Mouse (Mus musculus) bone marrow, adult 2 months (tissue): ENCODE measurements around the gene Rbm8a. TPM values are rescaled to one million over a fixed set of nuclear protein-coding genes. Genes with fewer than 3 reads are reported as not detected.

Experiments used
- H3K27ac ChIP-seq: fragments of 200-500 bp; 2 replicates; pipeline ENCODE4 v1.5.1; 2012; ENCODE audit warnings: low read depth, mild to moderate bottlenecking, control low read depth, inconsistent platforms, low read length; ENCODE audit not compliant: control insufficient read depth, poor library complexity, insufficient read depth
- H3K4me1 ChIP-seq: fragments of 200-500 bp; 2 replicates; pipeline ENCODE4 v1.6.1; 2011; ENCODE audit warnings: low read length; ENCODE audit not compliant: control insufficient read depth, insufficient read depth
- H3K4me3 ChIP-seq: fragments of 200-500 bp; replicated peaks from 2 replicates; pipeline ENCODE3; 2011; ENCODE audit warnings: mild to moderate bottlenecking, low read depth, low read length, control low read depth; ENCODE audit not compliant: control insufficient read depth
- CTCF ChIP-seq: fragments of 200-500 bp; IDR thresholded peaks from 2 replicates; pipeline ENCODE4 v1.5.1; 2011; ENCODE audit warnings: low read length, control low read depth; ENCODE audit not compliant: control insufficient read depth, insufficient read depth
- POLR2A ChIP-seq: fragments of 200-500 bp; IDR thresholded peaks from 2 replicates; pipeline ENCODE4 v1.6.1; 2011; ENCODE audit warnings: low read depth, mild to moderate bottlenecking, control low read depth, low read length, borderline replicate concordance; ENCODE audit not compliant: control insufficient read depth
- WGBS: fragments of 180-500 bp; shearing (Covaris S2); methylation state at CpG from one replicate; pipeline ENCODE4 v1.1.7; 2018; 5-methylcytosine and 5-hydroxymethylcytosine counted together
- polyA plus RNA-seq: library from polyadenylated mRNA; stranded (reverse); fragments of >200 nt; gene quantifications from 2 replicates; pipeline ENCODE4 v1.2.4, GENCODE M21; 2011; ENCODE audit warnings: low replicate concordance; ENCODE audit not compliant: missing spikeins, insufficient read depth, insufficient read length

Rbm8a gene
- polyA plus RNA-seq, 1 experiment: 168 TPM

GRCm38 (mm10) chr3:96623201-96623600, 6.5 kb upstream of the Rbm8a start:
- TF ChIP-seq CTCF: no peak
- no peak for TF ChIP-seq POLR2A
- Histone ChIP-seq H3K4me3 (no peak overlapping the region), H3K4me1 (no peaks in the 10 kb centered on the region), H3K27ac (no peak overlapping the region)
- 89% methylated on average over 4 of the region's 4 CpGs for WGBS

DNA sequence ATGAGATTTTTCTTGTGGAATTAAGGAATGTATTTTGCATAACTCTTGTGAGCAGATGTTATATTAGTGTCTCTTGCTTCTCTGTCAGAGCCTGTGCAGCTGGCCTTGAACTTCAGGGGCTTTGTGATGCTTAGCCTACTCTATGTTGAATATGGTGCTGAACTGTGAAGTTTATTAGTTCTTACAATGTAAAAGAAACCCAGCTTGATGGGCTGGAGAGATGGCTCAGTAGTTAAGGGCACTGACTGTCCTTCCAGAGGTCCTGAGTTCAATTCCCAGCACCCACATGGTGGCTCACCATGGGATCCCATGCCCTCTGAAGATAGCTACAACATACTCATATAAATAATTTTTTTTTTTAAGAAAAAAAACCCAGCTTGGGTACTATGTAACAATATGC, 2.3 kb downstream of the Rbm8a start:
- Histone ChIP-seq H3K27ac (no peak overlapping the region), H3K4me1 (peaks cover 1% of the 10 kb centered on the region; the same call in 1 of the 2 replicates), H3K4me3 (no peak overlapping the region)
- TF ChIP-seq CTCF (no peak), POLR2A (no peak)

DNA sequence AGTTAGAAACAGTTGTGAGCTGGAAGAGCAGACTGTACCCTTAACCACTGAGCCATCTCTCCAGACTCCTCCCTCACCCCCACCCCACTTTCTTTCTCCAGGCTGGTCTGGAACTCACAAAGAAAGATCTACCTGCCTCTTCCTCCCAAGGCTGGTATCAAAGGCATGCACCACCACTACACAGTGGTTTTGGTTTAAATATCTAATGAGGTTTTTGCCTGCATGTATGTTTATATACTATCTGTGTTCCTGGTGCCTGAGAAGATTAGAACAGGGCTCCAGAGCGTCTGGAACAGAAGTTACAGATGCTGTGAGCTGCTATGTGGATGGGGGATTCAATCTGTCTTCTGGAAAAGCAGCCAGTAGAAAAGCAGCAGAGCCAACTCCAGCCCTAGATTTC, 4.3 kb downstream of the Rbm8a start:
- no peak for TF ChIP-seq CTCF
- TF ChIP-seq POLR2A: no peak
- H3K4me1 ChIP-seq: peaks cover 1% of the 10 kb centered on the region; the same call in 1 of the 2 replicates
- 83% methylated on average over 1 of the region's 1 CpGs for WGBS
- H3K4me3 ChIP-seq: no peak overlapping the region
- H3K27ac ChIP-seq: no peak overlapping the region

DNA sequence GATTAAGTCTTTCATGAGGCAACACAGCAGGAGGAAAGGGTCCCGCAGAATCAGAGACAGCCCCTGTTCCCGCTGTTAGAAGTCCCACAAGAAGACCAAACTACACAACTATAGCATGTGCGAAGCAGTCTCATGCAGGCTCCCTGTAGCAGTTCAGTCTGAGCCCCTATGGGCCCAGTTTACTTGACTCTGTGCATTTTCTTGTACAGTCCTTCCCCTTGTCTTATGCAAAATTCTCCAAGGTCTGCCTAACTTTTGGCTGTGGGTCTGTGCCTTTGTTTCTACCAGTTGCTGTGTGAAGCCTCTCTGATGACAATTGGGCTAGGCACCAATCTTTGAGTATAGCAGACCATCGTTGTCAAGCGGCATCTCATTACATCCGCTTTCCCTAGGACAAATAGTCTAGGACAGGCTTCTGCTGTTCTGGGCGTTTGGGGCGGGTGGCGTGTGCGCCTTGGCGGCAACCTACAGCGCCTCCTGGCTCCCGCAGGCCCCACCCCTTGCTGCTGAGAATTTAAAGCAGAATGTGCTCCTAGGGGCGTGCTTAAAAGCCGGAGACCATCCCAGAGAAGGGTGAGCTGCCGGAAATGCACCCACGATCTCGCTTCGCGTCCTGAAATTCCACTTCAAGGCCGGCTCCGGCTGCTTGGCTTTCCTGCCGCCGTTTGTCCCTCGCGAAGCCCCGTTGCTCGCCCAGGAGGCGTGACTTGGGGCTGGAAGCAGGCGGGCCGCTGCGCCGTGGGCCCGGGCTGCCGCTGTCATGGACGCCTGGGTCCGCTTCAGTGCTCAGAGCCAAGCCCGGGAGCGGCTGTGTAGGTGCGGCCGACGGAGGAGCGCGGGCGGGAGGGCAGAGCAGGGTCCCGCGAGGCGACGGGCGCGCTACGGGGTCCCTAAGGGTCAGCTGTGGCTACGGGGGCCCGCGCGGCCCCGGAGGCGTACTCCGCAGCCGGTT, 5.5 kb downstream of the Rbm8a start, which contains the start of the genes Pex11b and Gm42957:
TSS of gene Pex11b (plus strand) at position 449 of the 952 bp plus-strand sequence.
TSS of gene Gm42957 (plus strand) at position 547 of the 952 bp plus-strand sequence.
- Histone ChIP-seq H3K4me3 (peak within 1 kb of the TSS; percentile 92), H3K4me1 (peaks cover 1% of the 10 kb centered on the region; the same call in 1 of the 2 replicates), H3K27ac (peak within 1 kb of the TSS; percentile 87)
- WGBS: 4% methylated on average over 60 of the region's 60 CpGs
- TF ChIP-seq POLR2A (peak; percentile 65; the same call in 1 of the 2 replicates), CTCF (peak; percentile 32; the same call in 1 of the 2 replicates)

- peak overlapping the region; percentile 87 for H3K27ac ChIP-seq
- 5% methylated on average over 15 of the region's 15 CpGs for WGBS
- H3K4me1 ChIP-seq: peaks cover 1% of the 10 kb centered on the region; the same call in 1 of the 2 replicates
- peak overlapping the region; percentile 92 for H3K4me3 ChIP-seq
- TF ChIP-seq POLR2A (no peak), CTCF (no peak)
Observed at GRCm38 (mm10) chr3:96635906-96636305, 6.2 kb downstream of the Rbm8a start.

- TF ChIP-seq POLR2A (no peak), CTCF (no peak)
- Histone ChIP-seq H3K4me1 (peaks cover 1% of the 10 kb centered on the region; the same call in 1 of the 2 replicates), H3K4me3 (no peak overlapping the region), H3K27ac (no peak overlapping the region)
- WGBS: 63% methylated on average over 11 of the region's 11 CpGs
Observed at GRCm38 (mm10) chr3:96636448-96636847, 6.7 kb downstream of the Rbm8a start.

GRCm38 (mm10) chr3:96639219-96639618, 9.5 kb downstream of the Rbm8a start:
- no peak overlapping the region for H3K4me3 ChIP-seq
- peaks cover 1% of the 10 kb centered on the region; the same call in 1 of the 2 replicates for H3K4me1 ChIP-seq
- 76% methylated on average over 1 of the region's 1 CpGs for WGBS
- TF ChIP-seq CTCF (peak; percentile 66), POLR2A (no peak)
- H3K27ac ChIP-seq: no peak overlapping the region

DNA sequence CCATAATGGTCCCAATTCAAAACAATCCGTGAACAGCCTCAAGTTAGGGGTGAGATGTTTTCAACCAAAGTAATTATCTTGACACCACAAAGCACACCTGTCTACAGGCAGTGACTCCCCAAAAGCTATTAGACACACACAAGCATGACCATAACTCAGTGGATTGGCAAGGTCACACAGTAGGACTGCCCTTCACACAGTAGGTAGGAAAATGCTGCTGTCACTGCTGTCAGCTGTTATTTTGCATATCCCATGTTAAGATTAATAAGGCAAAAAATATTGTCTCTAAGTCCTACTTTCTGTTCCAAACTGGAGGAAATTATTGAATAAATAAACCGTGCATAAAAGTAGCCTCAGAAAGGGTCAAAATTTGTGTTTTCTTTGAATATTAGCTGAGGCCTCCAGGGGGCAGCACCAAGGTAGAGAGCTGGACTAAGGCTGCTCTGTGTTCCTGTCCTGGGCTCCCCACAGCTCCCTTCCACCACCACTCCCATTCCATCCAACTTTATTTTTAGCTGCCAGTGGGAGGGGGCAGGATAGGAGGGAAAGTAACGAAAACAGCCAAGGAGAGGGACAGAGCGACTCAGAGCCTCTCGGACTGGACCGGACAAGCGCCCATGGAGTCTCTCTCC, 15.4 kb downstream of the Rbm8a start, which contains the start of gene Itga10:
TSS of gene Itga10 (plus strand) at position 567 of the 632 bp plus-strand sequence.
- H3K4me1 ChIP-seq: no peaks in the 10 kb centered on the region
- WGBS: 76% methylated on average over 7 of the region's 7 CpGs

More for the DNA sequence above, 15.4 kb downstream of the Rbm8a start, which contains the start of gene Itga10:
- no peak within 1 kb of the TSS for H3K4me3 ChIP-seq
- no peak for TF ChIP-seq POLR2A
- TF ChIP-seq CTCF: peak; percentile 51; the same call in 1 of the 2 replicates
- H3K27ac ChIP-seq: no peak within 1 kb of the TSS
